Comparison of ENCODE assay signal across 8 mouse cellular contexts in genomic region chr2:59161021-59161440, GRCm38 (mm10). TPM values are rescaled to one million over a fixed set of nuclear protein-coding genes. Genes with fewer than 3 reads are reported as not detected.
DNase-seq lines count a peak whose midpoint lies in the region; ATAC-seq and TF ChIP-seq lines count a peak whose summit lies in the region.

No protein-coding gene starts in this region.

- peaks cover 8% of the 10 kb centered on the region for H3K4me1 ChIP-seq in spleen, adult 2 months (ENCODE audit: control insufficient read depth, insufficient read depth, insufficient read length)
- H3K4me1 ChIP-seq in embryonic facial prominence, embryonic 14.5 days (ENCODE audit: control insufficient read depth, insufficient read depth, low read length): peaks cover 18% of the 10 kb centered on the region
- H3K4me1 ChIP-seq in intestine, postnatal 0 days (replicated peaks; ENCODE audit: control insufficient read depth, insufficient read depth, low read length): peaks cover 6% of the 10 kb centered on the region; the same call in 1 of the 2 replicates
- H3K4me1 ChIP-seq in midbrain, embryonic 16.5 days (ENCODE audit: control insufficient read depth, insufficient read depth, low read length): peaks cover 15% of the 10 kb centered on the region

- H3K27ac ChIP-seq in spleen, adult 2 months (ENCODE audit: insufficient read depth, low read length): no peak overlapping the region
- peak overlapping the region; percentile 82 for H3K27ac ChIP-seq in embryonic facial prominence, embryonic 14.5 days (replicated peaks; ENCODE audit: low read depth, low read length)
- peak overlapping the region; percentile 92 for H3K27ac ChIP-seq in intestine, postnatal 0 days (ENCODE audit: low read depth, low read length)
- peak overlapping the region; percentile 91 for H3K27ac ChIP-seq in midbrain, embryonic 16.5 days (ENCODE audit: low read length)

- peak; percentile 26 to 50 for DNase-seq in frontal cortex, postnatal 10 days (ENCODE audit: low spot score in 2 of 2)
- no peak for DNase-seq in frontal cortex, postnatal 36 days (ENCODE audit: low spot score in 2 of 2)
- DNase-seq in spleen, adult 2 months (ENCODE audit: low read depth in 1 of 2, low spot score in 2 of 2): no peak
- no peak for DNase-seq in spleen, postnatal 36 days (ENCODE audit: low spot score in 2 of 2)
- no peak for DNase-seq in embryonic facial prominence, embryonic 14.5 days (ENCODE audit: low spot score)

- under 1% methylated on average over 55 of the region's 58 CpGs for WGBS in spleen, adult 2 months
- WGBS in embryonic facial prominence, embryonic 14.5 days: 0% methylated on average over 3 of the region's 58 CpGs
- under 1% methylated on average over 23 of the region's 58 CpGs for WGBS in intestine, postnatal 0 days
- 0% methylated on average over 21 of the region's 58 CpGs for WGBS in midbrain, embryonic 16.5 days

- TF ChIP-seq CTCF in spleen, adult 2 months (IDR thresholded peaks at IDR 0.05; ENCODE audit: extremely low read depth, insufficient read depth, insufficient read length, insufficient replicate concordance): no peak
- no peak for TF ChIP-seq CTCF in intestine, postnatal 0 days (IDR thresholded peaks at IDR 0.05; ENCODE audit: low read depth)

- ATAC-seq in embryonic facial prominence, embryonic 14.5 days (ENCODE audit: low read depth): peak; percentile 31
- ATAC-seq in intestine, postnatal 0 days: peak; percentile 17
- ATAC-seq in midbrain, embryonic 16.5 days: peak; percentile 60
- no peak for ATAC-seq in megakaryocyte-erythroid progenitor cell, adult 5-6 weeks (replicated peaks; ENCODE audit: low FRiP score, low TSS enrichment, poor library complexity, severe bottlenecking)

- H3K9me3 ChIP-seq in embryonic facial prominence, embryonic 14.5 days (ENCODE audit: control insufficient read depth, low read length): no peaks in the 10 kb centered on the region
- no peaks in the 10 kb centered on the region for H3K9me3 ChIP-seq in intestine, postnatal 0 days (ENCODE audit: control insufficient read depth)
- no peaks in the 10 kb centered on the region for H3K9me3 ChIP-seq in midbrain, embryonic 16.5 days (replicated peaks; ENCODE audit: control insufficient read depth, low read length, poor library complexity, severe bottlenecking)

- no peaks in the 10 kb centered on the region for H3K36me3 ChIP-seq in spleen, adult 2 months (ENCODE audit: control insufficient read depth, insufficient read depth, low read length)
- no peaks in the 10 kb centered on the region for H3K36me3 ChIP-seq in embryonic facial prominence, embryonic 14.5 days (ENCODE audit: control insufficient read depth, insufficient read depth, low read length)
- H3K36me3 ChIP-seq in intestine, postnatal 0 days (ENCODE audit: control insufficient read depth, insufficient read depth): no peaks in the 10 kb centered on the region
- no peaks in the 10 kb centered on the region for H3K36me3 ChIP-seq in midbrain, embryonic 16.5 days (ENCODE audit: control insufficient read depth, insufficient read depth, low read length)

- H3K4me3 ChIP-seq in spleen, adult 2 months (ENCODE audit: extremely low read depth, insufficient read depth, insufficient read length): peak overlapping the region; percentile 79
- peak overlapping the region; percentile 95 for H3K4me3 ChIP-seq in embryonic facial prominence, embryonic 14.5 days (ENCODE audit: low read depth, low read length)
- H3K4me3 ChIP-seq in intestine, postnatal 0 days (ENCODE audit: low read depth, low read length): peak overlapping the region; percentile 93
- peak overlapping the region; percentile 80 for H3K4me3 ChIP-seq in midbrain, embryonic 16.5 days (ENCODE audit: low read depth, low read length)

- H3K4me2 ChIP-seq in embryonic facial prominence, embryonic 14.5 days (ENCODE audit: low read depth, low read length): peak overlapping the region; percentile 78
- peak overlapping the region; percentile 91 for H3K4me2 ChIP-seq in intestine, postnatal 0 days (replicated peaks; ENCODE audit: low read depth)
- peak overlapping the region; percentile 71 for H3K4me2 ChIP-seq in midbrain, embryonic 16.5 days (ENCODE audit: low read length)

- peaks cover 9% of the 10 kb centered on the region; the same call in 1 of the 2 replicates for H3K27me3 ChIP-seq in spleen, adult 2 months (ENCODE audit: control insufficient read depth, insufficient read depth, low read length)
- H3K27me3 ChIP-seq in embryonic facial prominence, embryonic 14.5 days (replicated peaks; ENCODE audit: control insufficient read depth, insufficient read depth, low read length): no peaks in the 10 kb centered on the region
- H3K27me3 ChIP-seq in intestine, postnatal 0 days (replicated peaks; ENCODE audit: control insufficient read depth, insufficient read depth, low read length): no peaks in the 10 kb centered on the region
- no peaks in the 10 kb centered on the region for H3K27me3 ChIP-seq in midbrain, embryonic 16.5 days (ENCODE audit: control insufficient read depth, insufficient read depth, low read depth, low read length)

- H3K9ac ChIP-seq in embryonic facial prominence, embryonic 14.5 days (ENCODE audit: low read depth, low read length): peak overlapping the region; percentile 90
- H3K9ac ChIP-seq in intestine, postnatal 0 days (ENCODE audit: low read depth, low read length): peak overlapping the region; percentile 81
- H3K9ac ChIP-seq in midbrain, embryonic 16.5 days (ENCODE audit: low read depth, low read length): peak overlapping the region; percentile 81

- TF ChIP-seq POLR2A in spleen, adult 2 months (IDR thresholded peaks at IDR 0.05; ENCODE audit: low read depth, low read length): no peak

RNA-seq across cellular contexts. Expression of gene Pkp4, which starts 0.4 kb away (rescaled TPM):
- polyA plus RNA-seq in spleen, adult 2 months (2012; rRNA removed): 21.9 and 22.9 TPM in 2 replicates
- 30.8 and 31.6 TPM in 2 replicates for polyA plus RNA-seq in embryonic facial prominence, embryonic 14.5 days (2014; fragmentation: Nextera tagmentation; extraction: Ambion mirVana)
- 27.7 and 30.5 TPM in 2 replicates for polyA plus RNA-seq in intestine, postnatal 0 days (2015; fragmentation: Nextera tagmentation; extraction: Ambion mirVana)
- polyA plus RNA-seq in midbrain, embryonic 16.5 days (2015; fragmentation: Nextera tagmentation; extraction: Ambion mirVana): 27.1 and 29.9 TPM in 2 replicates
- total RNA-seq in megakaryocyte-erythroid progenitor cell, adult 5-6 weeks (2014; fragmentation: Nextera tagmentation): 18.0 and 19.9 TPM in 2 replicates
- 10.1 and 11.0 TPM in 2 replicates for total RNA-seq in megakaryocyte-erythroid progenitor cell, adult 5-6 weeks (2017)

RNA-seq across cellular contexts. Expression of gene Ccdc148, which starts 0.5 kb away (rescaled TPM):
- 0.13 and 0.34 TPM in 2 replicates for polyA plus RNA-seq in spleen, adult 2 months (2012; rRNA removed)
- 0.68 and 0.85 TPM in 2 replicates for polyA plus RNA-seq in embryonic facial prominence, embryonic 14.5 days (2014; fragmentation: Nextera tagmentation; extraction: Ambion mirVana)
- 0.80 and 0.81 TPM in 2 replicates for polyA plus RNA-seq in intestine, postnatal 0 days (2015; fragmentation: Nextera tagmentation; extraction: Ambion mirVana)
- 8.0 and 9.4 TPM in 2 replicates for polyA plus RNA-seq in midbrain, embryonic 16.5 days (2015; fragmentation: Nextera tagmentation; extraction: Ambion mirVana)
- total RNA-seq in megakaryocyte-erythroid progenitor cell, adult 5-6 weeks (2014; fragmentation: Nextera tagmentation): 0.28 and 0.42 TPM in 2 replicates
- total RNA-seq in megakaryocyte-erythroid progenitor cell, adult 5-6 weeks (2017): not detected in 2 replicates

Comparison
In these comparisons a context has a peak if more than half of its experiments do, and no peak if none do; other contexts are left out.
1. DNase-seq: peak in frontal cortex, postnatal 10 days (2 of 2); none in frontal cortex, postnatal 36 days (0 of 2), spleen, adult 2 months (0 of 2), spleen, postnatal 36 days (0 of 2) and embryonic facial prominence, embryonic 14.5 days (single experiment).
2. Peak in every context shown above with its lines, with median percentiles within 50 percentile points of each other: H3K4me3 ChIP-seq, H3K4me2 ChIP-seq and H3K9ac ChIP-seq.